Mouse (Mus musculus): ENCODE data around the gene Chchd1. TPM values are rescaled to one million over a fixed set of nuclear protein-coding genes. Genes with fewer than 3 reads are reported as not detected.

Gene Chchd1
- polyA plus RNA-seq, 1 experiment from 2014 or later, result 218 TPM

- WGBS, result 2% methylated on average over 43 of the region's 43 CpGs
Observed at GRCm38 (mm10) chr14:20674064-20674833, 28.6 kb upstream of the Chchd1 start, which contains the start of gene Sec24c. TSS of gene Sec24c (plus strand) at chr14:20674308.

GRCm38 (mm10) chr14:20677906-20678305 is 24.9 kb upstream of the Chchd1 start:
- Histone ChIP-seq H3K9ac (ENCODE audit: low read depth, low read length) (no peak overlapping the region), H3K9me3 (ENCODE audit: control insufficient read depth, low read length) (no peaks in the 10 kb centered on the region), H3K4me3 (ENCODE audit: low read length) (no peak overlapping the region), H3K27ac (ENCODE audit: low read depth, low read length) (no peak overlapping the region), H3K4me1 (ENCODE audit: control insufficient read depth, insufficient read depth, low read length) (peaks cover 8% of the 10 kb centered on the region; the same call in 1 of the 2 replicates), H3K4me2 (replicated peaks; ENCODE audit: low read depth, low read length) (no peak overlapping the region), H3K27me3 (ENCODE audit: control insufficient read depth, insufficient read depth, low read length) (no peaks in the 10 kb centered on the region), H3K36me3 (ENCODE audit: control insufficient read depth, insufficient read depth, low read length) (peaks cover 67% of the 10 kb centered on the region)
- no peak for ATAC-seq (ENCODE audit: low FRiP score, low TSS enrichment)
- 96% methylated on average over 4 of the region's 4 CpGs for WGBS

More at GRCm38 (mm10) chr14:20674064-20674833, 28.6 kb upstream of the Chchd1 start, which contains the start of gene Sec24c:
- H3K4me3 ChIP-seq (ENCODE audit: low read length), result peak within 1 kb of the TSS; percentile 83
- H3K4me2 ChIP-seq (replicated peaks; ENCODE audit: low read depth, low read length), result peak within 1 kb of the TSS; percentile 88
- peak; percentile 97 for ATAC-seq (ENCODE audit: low FRiP score, low TSS enrichment)
- H3K36me3 ChIP-seq (ENCODE audit: control insufficient read depth, insufficient read depth, low read length), result peaks cover 30% of the 10 kb centered on the region
- peak within 1 kb of the TSS; percentile 86 for H3K9ac ChIP-seq (ENCODE audit: low read depth, low read length)
- H3K27me3 ChIP-seq (ENCODE audit: control insufficient read depth, insufficient read depth, low read length), result no peaks in the 10 kb centered on the region
- no peaks in the 10 kb centered on the region for H3K9me3 ChIP-seq (ENCODE audit: control insufficient read depth, low read length)
- H3K27ac ChIP-seq (ENCODE audit: low read depth, low read length), result peak within 1 kb of the TSS; percentile 97
- H3K4me1 ChIP-seq (ENCODE audit: control insufficient read depth, insufficient read depth, low read length), result peaks cover 8% of the 10 kb centered on the region; the same call in 1 of the 2 replicates

- Histone ChIP-seq H3K27ac (ENCODE audit: low read depth, low read length) (no peak overlapping the region), H3K4me1 (ENCODE audit: control insufficient read depth, insufficient read depth, low read length) (no peaks in the 10 kb centered on the region), H3K9ac (ENCODE audit: low read depth, low read length) (no peak overlapping the region), H3K27me3 (ENCODE audit: control insufficient read depth, insufficient read depth, low read length) (no peaks in the 10 kb centered on the region), H3K9me3 (ENCODE audit: control insufficient read depth, low read length) (no peaks in the 10 kb centered on the region), H3K36me3 (ENCODE audit: control insufficient read depth, insufficient read depth, low read length) (peaks cover 94% of the 10 kb centered on the region), H3K4me2 (replicated peaks; ENCODE audit: low read depth, low read length) (no peak overlapping the region), H3K4me3 (ENCODE audit: low read length) (no peak overlapping the region)
- 93% methylated on average over 2 of the region's 2 CpGs for WGBS
- ATAC-seq (ENCODE audit: low FRiP score, low TSS enrichment), result no peak
Observed at GRCm38 (mm10) chr14:20681742-20682141, 21.1 kb upstream of the Chchd1 start.

GRCm38 (mm10) chr14:20682498-20682897 is 20.3 kb upstream of the Chchd1 start:
- H3K9me3 ChIP-seq (ENCODE audit: control insufficient read depth, low read length), result no peaks in the 10 kb centered on the region
- no peak for ATAC-seq (ENCODE audit: low FRiP score, low TSS enrichment)
- no peaks in the 10 kb centered on the region for H3K27me3 ChIP-seq (ENCODE audit: control insufficient read depth, insufficient read depth, low read length)
- no peaks in the 10 kb centered on the region for H3K4me1 ChIP-seq (ENCODE audit: control insufficient read depth, insufficient read depth, low read length)
- 70% methylated on average over 3 of the region's 3 CpGs for WGBS
- H3K4me3 ChIP-seq (ENCODE audit: low read length), result no peak overlapping the region
- no peak overlapping the region for H3K9ac ChIP-seq (ENCODE audit: low read depth, low read length)
- H3K36me3 ChIP-seq (ENCODE audit: control insufficient read depth, insufficient read depth, low read length), result peaks cover 98% of the 10 kb centered on the region
- H3K4me2 ChIP-seq (replicated peaks; ENCODE audit: low read depth, low read length), result no peak overlapping the region
- no peak overlapping the region for H3K27ac ChIP-seq (ENCODE audit: low read depth, low read length)

GRCm38 (mm10) chr14:20686576-20686975 is 16.2 kb upstream of the Chchd1 start:
- WGBS, result 97% methylated on average over 3 of the region's 3 CpGs
- no peaks in the 10 kb centered on the region for H3K4me1 ChIP-seq (ENCODE audit: control insufficient read depth, insufficient read depth, low read length)
- H3K9ac ChIP-seq (ENCODE audit: low read depth, low read length), result no peak overlapping the region
- no peaks in the 10 kb centered on the region for H3K27me3 ChIP-seq (ENCODE audit: control insufficient read depth, insufficient read depth, low read length)
- ATAC-seq (ENCODE audit: low FRiP score, low TSS enrichment), result no peak
- peaks cover 99% of the 10 kb centered on the region for H3K36me3 ChIP-seq (ENCODE audit: control insufficient read depth, insufficient read depth, low read length)
- no peak overlapping the region for H3K4me3 ChIP-seq (ENCODE audit: low read length)
- no peak overlapping the region for H3K27ac ChIP-seq (ENCODE audit: low read depth, low read length)
- no peak overlapping the region for H3K4me2 ChIP-seq (replicated peaks; ENCODE audit: low read depth, low read length)
- H3K9me3 ChIP-seq (ENCODE audit: control insufficient read depth, low read length), result no peaks in the 10 kb centered on the region

- 80% methylated on average over 2 of the region's 2 CpGs for WGBS
Observed at GRCm38 (mm10) chr14:20689009-20689408, 13.8 kb upstream of the Chchd1 start.

GRCm38 (mm10) chr14:20691772-20692171 is 11.0 kb upstream of the Chchd1 start:
- Histone ChIP-seq H3K36me3 (ENCODE audit: control insufficient read depth, insufficient read depth, low read length) (peaks cover 75% of the 10 kb centered on the region), H3K4me2 (replicated peaks; ENCODE audit: low read depth, low read length) (no peak overlapping the region), H3K27me3 (ENCODE audit: control insufficient read depth, insufficient read depth, low read length) (no peaks in the 10 kb centered on the region), H3K27ac (ENCODE audit: low read depth, low read length) (no peak overlapping the region), H3K9me3 (ENCODE audit: control insufficient read depth, low read length) (no peaks in the 10 kb centered on the region), H3K9ac (ENCODE audit: low read depth, low read length) (no peak overlapping the region), H3K4me1 (ENCODE audit: control insufficient read depth, insufficient read depth, low read length) (peaks cover 14% of the 10 kb centered on the region), H3K4me3 (ENCODE audit: low read length) (no peak overlapping the region)
- ATAC-seq (ENCODE audit: low FRiP score, low TSS enrichment), result no peak
- WGBS, result 95% methylated on average over 6 of the region's 6 CpGs

More at GRCm38 (mm10) chr14:20689009-20689408, 13.8 kb upstream of the Chchd1 start:
- H3K27ac ChIP-seq (ENCODE audit: low read depth, low read length), result no peak overlapping the region
- H3K4me3 ChIP-seq (ENCODE audit: low read length), result no peak overlapping the region
- no peaks in the 10 kb centered on the region for H3K9me3 ChIP-seq (ENCODE audit: control insufficient read depth, low read length)
- H3K4me2 ChIP-seq (replicated peaks; ENCODE audit: low read depth, low read length), result no peak overlapping the region
- no peak for ATAC-seq (ENCODE audit: low FRiP score, low TSS enrichment)
- peaks cover 1% of the 10 kb centered on the region; the same call in 1 of the 2 replicates for H3K4me1 ChIP-seq (ENCODE audit: control insufficient read depth, insufficient read depth, low read length)
- H3K27me3 ChIP-seq (ENCODE audit: control insufficient read depth, insufficient read depth, low read length), result no peaks in the 10 kb centered on the region
- no peak overlapping the region for H3K9ac ChIP-seq (ENCODE audit: low read depth, low read length)
- peaks cover 99% of the 10 kb centered on the region for H3K36me3 ChIP-seq (ENCODE audit: control insufficient read depth, insufficient read depth, low read length)

GRCm38 (mm10) chr14:20693589-20694101 is 9.2 kb upstream of the Chchd1 start:
- ATAC-seq (ENCODE audit: low FRiP score, low TSS enrichment), result no peak

More at GRCm38 (mm10) chr14:20693589-20694101, 9.2 kb upstream of the Chchd1 start:
- Histone ChIP-seq H3K9me3 (ENCODE audit: control insufficient read depth, low read length) (no peaks in the 10 kb centered on the region), H3K4me3 (ENCODE audit: low read length) (no peak overlapping the region), H3K27me3 (ENCODE audit: control insufficient read depth, insufficient read depth, low read length) (no peaks in the 10 kb centered on the region), H3K27ac (ENCODE audit: low read depth, low read length) (no peak overlapping the region), H3K9ac (ENCODE audit: low read depth, low read length) (no peak overlapping the region), H3K4me2 (replicated peaks; ENCODE audit: low read depth, low read length) (no peak overlapping the region), H3K36me3 (ENCODE audit: control insufficient read depth, insufficient read depth, low read length) (peaks cover 64% of the 10 kb centered on the region), H3K4me1 (ENCODE audit: control insufficient read depth, insufficient read depth, low read length) (peaks cover 27% of the 10 kb centered on the region)
- WGBS, result 87% methylated on average over 10 of the region's 10 CpGs
